Mouse (Mus musculus) myocyte (in vitro differentiated cells): ENCODE results near the gene Zkscan5. TPM values are rescaled to one million over a fixed set of nuclear protein-coding genes. Genes with fewer than 3 reads are reported as not detected.

ENCODE experiments used
- H3K27me3 ChIP-seq: one replicate; pipeline ENCODE4 v1.6.1; 2011; ENCODE audit not compliant: control insufficient read depth, insufficient read depth, insufficient read length
- H3K36me3 ChIP-seq: one replicate; pipeline ENCODE4 v1.6.1; 2011; ENCODE audit not compliant: control insufficient read depth, insufficient read depth
- H3K4me2 ChIP-seq: one replicate; pipeline ENCODE4 v1.6.1; 2011; ENCODE audit warnings: low read depth, control low read depth
- H3K4me3 ChIP-seq: one replicate; pipeline ENCODE4 v1.5.1; 2011; ENCODE audit warnings: mild to moderate bottlenecking, control low read depth, moderate library complexity
- H3K79me2 ChIP-seq: one replicate; pipeline ENCODE4 v1.6.1; 2011; ENCODE audit not compliant: control insufficient read depth, insufficient read depth
- H3ac ChIP-seq: one replicate; pipeline ENCODE4 v1.6.1; 2011; ENCODE audit not compliant: control insufficient read depth, insufficient read length
- CEBPB ChIP-seq: IDR thresholded peaks from 2 replicates; pipeline ENCODE4 v1.6.1; 2011; ENCODE audit warnings: mild to moderate bottlenecking, moderate library complexity; ENCODE audit not compliant: poor library complexity, insufficient read depth, severe bottlenecking
- E2F4 ChIP-seq: IDR thresholded peaks from one replicate; pipeline ENCODE4 v1.6.1; 2011; ENCODE audit warnings: mild to moderate bottlenecking, control low read depth, moderate library complexity; ENCODE audit not compliant: insufficient read depth
- MAX ChIP-seq: IDR thresholded peaks from one replicate; pipeline ENCODE4 v1.6.1; 2011; ENCODE audit warnings: low read depth, mild to moderate bottlenecking, control low read depth
- MYOD1 ChIP-seq, 3 experiments: IDR thresholded peaks; one replicate each; pipeline ENCODE4 v1.6.1; 2011; ENCODE audit warnings: control low read depth in 2 of 3, low read depth in 2 of 3, mild to moderate bottlenecking in 2 of 3, moderate library complexity in 1 of 3; ENCODE audit not compliant: insufficient read length in 2 of 3, control insufficient read depth in 1 of 3
- MYOG ChIP-seq, 3 experiments: IDR thresholded peaks; one replicate each; pipeline ENCODE4 v1.6.1; 2011; ENCODE audit warnings: control low read depth in 2 of 3, low read depth in 2 of 3, mild to moderate bottlenecking in 2 of 3; ENCODE audit not compliant: insufficient read length in 2 of 3, control insufficient read depth in 1 of 3, insufficient read depth in 1 of 3
- POLR2A ChIP-seq: IDR thresholded peaks from one replicate; pipeline ENCODE4 v1.6.1; 2011; ENCODE audit warnings: low read depth, mild to moderate bottlenecking, control low read depth, moderate library complexity; ENCODE audit not compliant: insufficient read length
- POLR2AphosphoS2 ChIP-seq: IDR thresholded peaks from one replicate; pipeline ENCODE4 v1.6.1; 2011; ENCODE audit warnings: low read depth, control low read depth; ENCODE audit not compliant: insufficient read length
- REST ChIP-seq: IDR thresholded peaks from one replicate; pipeline ENCODE4 v1.6.1; 2011; ENCODE audit warnings: mild to moderate bottlenecking, control low read depth, moderate library complexity; ENCODE audit not compliant: insufficient read depth, insufficient read length
- SRF ChIP-seq: IDR thresholded peaks from one replicate; pipeline ENCODE4 v1.6.1; 2011; ENCODE audit warnings: low read depth; ENCODE audit not compliant: control insufficient read depth, insufficient read length
- TCF12 ChIP-seq: IDR thresholded peaks from one replicate; pipeline ENCODE4 v1.6.1; 2011; ENCODE audit warnings: mild to moderate bottlenecking, control low read depth; ENCODE audit not compliant: poor library complexity, insufficient read depth, severe bottlenecking
- TCF3 ChIP-seq: IDR thresholded peaks from one replicate; pipeline ENCODE4 v1.6.1; 2011; ENCODE audit warnings: low read depth, control low read depth; ENCODE audit not compliant: insufficient read length
- USF1 ChIP-seq: IDR thresholded peaks from one replicate; pipeline ENCODE4 v1.6.1; 2011; ENCODE audit warnings: low read depth, mild to moderate bottlenecking, control low read depth, moderate library complexity
- polyA plus RNA-seq: library from polyadenylated mRNA; unstranded; fragments of >200 nt; fragmentation: generic; extraction: Trizol; gene quantifications from one replicate; pipeline ENCODE4 v1.2.1, GENCODE M21; 2012; ENCODE audit warnings: missing spikeins

The Zkscan5 gene
- polyA plus RNA-seq = 5.9 TPM

DNA sequence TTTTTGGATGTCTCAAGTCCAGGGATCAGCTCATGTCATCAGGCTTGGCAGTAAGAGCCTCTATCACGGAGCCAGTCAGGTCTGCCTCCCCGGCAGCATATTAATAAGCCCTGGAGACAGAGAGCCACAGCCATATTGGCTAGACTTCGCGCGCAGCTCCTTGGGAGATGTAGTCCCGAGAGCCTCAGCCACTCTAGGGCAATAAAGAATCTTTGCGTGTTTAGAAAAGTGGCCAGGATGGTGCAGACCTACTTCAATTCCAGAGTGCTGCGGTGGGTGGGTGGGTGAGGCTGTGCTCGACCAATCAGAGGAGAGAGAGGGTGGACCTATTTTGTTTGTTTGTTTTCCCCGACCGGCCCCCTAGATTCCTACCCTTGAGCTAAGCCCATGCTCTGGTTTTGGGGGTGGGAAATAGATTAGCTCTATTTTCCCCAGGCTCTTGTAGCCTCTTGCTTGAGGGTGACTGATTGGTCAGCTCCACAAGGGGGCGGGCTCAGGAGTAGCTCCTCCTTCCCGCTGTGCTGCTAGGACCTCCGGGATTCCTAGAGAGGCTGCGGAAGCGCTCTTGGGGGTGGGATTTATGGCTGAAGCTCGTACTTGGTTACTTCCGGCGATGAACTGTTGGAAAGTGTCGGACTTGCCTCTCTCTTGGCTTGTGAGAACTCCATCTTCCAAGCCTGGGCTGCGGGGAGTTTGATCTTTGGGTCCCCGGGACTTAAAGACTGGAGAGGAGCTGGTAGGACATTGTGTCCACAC lies at the start of gene Zkscan5:
Gene Zkscan5 (plus strand): TSS at position 627 of the 756 bp plus-strand sequence.
- TF ChIP-seq SRF (peak; percentile 40), MYOG (IDR thresholded peaks at IDR 0.05; ENCODE audit: control insufficient read depth in 1 of 3, insufficient read depth in 1 of 3, insufficient read length in 2 of 3, low read depth in 2 of 3) (no peak), REST (no peak), MYOD1 (IDR thresholded peaks at IDR 0.05; ENCODE audit: control insufficient read depth in 1 of 3, insufficient read length in 2 of 3, low read depth in 2 of 3) (no peak), POLR2AphosphoS2 (peak; percentile 60), TCF12 (no peak), POLR2A (peak; percentile 41), E2F4 (no peak)
- H3K4me3 ChIP-seq = peak within 1 kb of the TSS; percentile 44
- H3K36me3 ChIP-seq = no peaks in the 10 kb centered on the region
- H3K4me2 ChIP-seq = peak within 1 kb of the TSS; percentile 91
- H3K27me3 ChIP-seq = no peaks in the 10 kb centered on the region
- peak within 1 kb of the TSS; percentile 34 for H3ac ChIP-seq
- H3K79me2 ChIP-seq = peaks cover 6% of the 10 kb centered on the region

- Histone ChIP-seq H3K4me3 (no peak overlapping the region), H3K4me2 (no peak overlapping the region), H3K27me3 (no peaks in the 10 kb centered on the region), H3K79me2 (peaks cover 11% of the 10 kb centered on the region), H3ac (no peak overlapping the region), H3K36me3 (peaks cover 10% of the 10 kb centered on the region)
- TF ChIP-seq MYOD1 (IDR thresholded peaks at IDR 0.05; ENCODE audit: control insufficient read depth in 1 of 3, insufficient read length in 2 of 3, low read depth in 2 of 3) (no peak), E2F4 (no peak), TCF12 (no peak), POLR2A (no peak), POLR2AphosphoS2 (no peak), CEBPB (no peak), MAX (no peak), SRF (no peak), REST (no peak), TCF3 (no peak), USF1 (no peak), MYOG (IDR thresholded peaks at IDR 0.05; ENCODE audit: control insufficient read depth in 1 of 3, insufficient read depth in 1 of 3, insufficient read length in 2 of 3, low read depth in 2 of 3) (no peak)
Measured at GRCm38 (mm10) chr5:145161361-145161760, 43.0 kb upstream of the Zkscan5 start.

DNA sequence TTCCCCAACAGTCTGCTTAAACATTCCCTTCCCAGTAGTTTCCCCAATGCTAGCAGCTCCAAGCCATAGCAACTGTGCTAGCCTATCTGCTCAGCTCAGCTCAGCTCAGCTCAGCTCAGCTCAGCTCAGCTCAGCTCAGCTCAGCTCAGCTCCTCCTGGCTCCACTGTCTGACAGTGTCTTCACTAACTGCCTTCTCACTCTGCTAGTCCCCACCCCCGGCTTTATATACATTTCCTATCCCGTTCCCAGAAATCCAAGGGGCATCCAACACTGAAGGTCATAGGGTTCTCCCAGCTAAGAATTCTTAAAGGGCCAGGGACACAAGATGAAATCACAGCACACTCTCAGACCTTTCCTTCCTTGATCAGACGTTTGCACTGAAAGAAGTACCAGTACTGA lies 39.7 kb upstream of the Zkscan5 start:
- Histone ChIP-seq H3K27me3 (no peaks in the 10 kb centered on the region), H3ac (no peak overlapping the region), H3K79me2 (peaks cover 35% of the 10 kb centered on the region), H3K4me2 (no peak overlapping the region), H3K4me3 (no peak overlapping the region), H3K36me3 (peaks cover 3% of the 10 kb centered on the region)
- TF ChIP-seq USF1 (no peak), POLR2A (no peak), MAX (no peak), TCF3 (no peak), E2F4 (no peak), POLR2AphosphoS2 (no peak), REST (no peak), TCF12 (no peak), SRF (no peak), MYOD1 (IDR thresholded peaks at IDR 0.05; ENCODE audit: control insufficient read depth in 1 of 3, insufficient read length in 2 of 3, low read depth in 2 of 3) (no peak)

DNA sequence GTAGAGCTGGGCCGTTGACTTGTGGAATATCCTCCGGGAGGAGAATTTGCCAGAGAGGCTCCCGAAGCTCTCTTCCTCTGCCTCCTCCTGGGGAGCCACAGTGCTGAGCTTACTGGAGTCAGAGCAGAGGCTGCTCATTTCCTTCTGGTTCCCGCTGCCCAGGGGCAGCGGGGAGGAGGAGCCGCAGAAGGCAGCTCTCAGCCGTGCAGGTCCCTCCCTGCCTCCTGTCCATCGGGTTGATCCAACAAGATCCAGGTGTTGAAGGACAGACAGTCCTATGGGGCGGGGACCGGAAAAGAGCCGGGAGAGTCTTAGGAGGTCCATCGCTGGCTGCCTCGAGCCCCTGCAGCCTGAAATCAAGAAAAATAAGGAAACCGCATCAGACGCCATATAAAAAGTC lies 39.2 kb upstream of the Zkscan5 start:
- peaks cover 36% of the 10 kb centered on the region for H3K79me2 ChIP-seq
- TF ChIP-seq SRF = no peak
- H3K27me3 ChIP-seq = no peaks in the 10 kb centered on the region
- no peak overlapping the region for H3ac ChIP-seq
- no peak overlapping the region for H3K4me2 ChIP-seq
- peak overlapping the region; percentile 87 for H3K4me3 ChIP-seq
- H3K36me3 ChIP-seq = peaks cover 3% of the 10 kb centered on the region

DNA sequence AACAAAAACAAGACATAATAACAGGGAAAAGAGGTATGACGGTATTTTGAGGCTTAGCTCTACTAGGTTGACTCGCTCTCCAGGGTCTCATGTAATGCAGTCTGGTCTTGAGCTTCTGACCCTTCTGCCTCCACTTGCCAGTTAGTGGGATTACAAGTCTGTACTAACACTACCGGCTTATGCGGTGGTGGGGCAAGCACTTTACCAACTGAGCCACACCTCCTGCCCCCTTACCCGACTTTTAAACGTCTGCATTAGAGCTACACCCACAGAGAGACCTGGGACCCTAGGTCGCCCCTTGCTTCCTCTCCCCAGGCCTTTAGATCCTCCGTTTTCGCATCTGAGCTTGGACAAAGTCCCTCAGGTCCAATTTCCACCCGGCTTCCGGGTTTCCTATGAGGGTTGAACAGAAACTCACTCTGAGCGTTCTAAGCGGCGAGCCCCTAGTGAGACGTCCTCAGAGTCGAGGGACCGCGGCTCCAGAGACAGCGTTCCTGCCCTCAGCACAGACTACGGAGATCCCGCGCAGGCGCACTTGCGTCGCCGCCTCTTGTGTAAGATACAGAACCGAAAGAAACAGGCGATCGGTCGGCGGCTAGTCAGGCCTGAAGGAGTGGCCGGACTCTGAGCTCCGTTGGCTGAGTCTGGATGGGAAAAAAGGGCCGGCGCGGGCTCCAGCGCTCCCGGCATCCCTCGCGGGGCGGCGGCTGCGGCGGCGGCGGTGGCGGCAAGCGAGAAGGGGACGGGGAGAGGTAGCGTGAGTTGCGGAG lies 37.6 kb upstream of the Zkscan5 start, which contains the start of the genes Ptcd1 and Cpsf4:
Gene Ptcd1 (minus strand): TSS at position 573 of the 770 bp plus-strand sequence.
Gene Cpsf4 (plus strand): TSS at position 678 of the 770 bp plus-strand sequence.
- TF ChIP-seq MAX (no peak), REST (no peak), MYOG (IDR thresholded peaks at IDR 0.05; ENCODE audit: control insufficient read depth in 1 of 3, insufficient read depth in 1 of 3, insufficient read length in 2 of 3, low read depth in 2 of 3) (no peak), E2F4 (peak; percentile 46), TCF12 (no peak), TCF3 (no peak), MYOD1 (IDR thresholded peaks at IDR 0.05; ENCODE audit: control insufficient read depth in 1 of 3, insufficient read length in 2 of 3, low read depth in 2 of 3) (no peak), SRF (peak; percentile 84), POLR2AphosphoS2 (peak; percentile 87), USF1 (no peak), POLR2A (peak; percentile 93), CEBPB (0 out of 2 replicates have a peak, but pooled peaks have one; percentile 44)
- Histone ChIP-seq H3ac (peak within 1 kb of the TSS; percentile 44), H3K4me3 (peak within 1 kb of the TSS; percentile 87), H3K27me3 (no peaks in the 10 kb centered on the region), H3K79me2 (peaks cover 46% of the 10 kb centered on the region), H3K36me3 (peaks cover 7% of the 10 kb centered on the region), H3K4me2 (peak within 1 kb of the TSS; percentile 96)
